Mouse (Mus musculus) forebrain, embryonic 16.5 days (tissue): ENCODE results near the gene Mex3d. TPM values are rescaled to one million over a fixed set of nuclear protein-coding genes. Genes with fewer than 3 reads are reported as not detected.

Experiments used
- ATAC-seq: fragments of 200-750 bp; cut with Nextera tagmentation; 2 replicates; pipeline ENCODE4 v1.8.0; 2017; ENCODE audit warnings: mild to moderate bottlenecking, moderate library complexity
- H3K27ac ChIP-seq: fragments of 300-500 bp; sonication (generic); 2 replicates; pipeline ENCODE4 v1.5.1; 2014; ENCODE audit warnings: low read length, control low read depth
- H3K27me3 ChIP-seq: fragments of 300-500 bp; sonication (generic); replicated peaks from 2 replicates; pipeline ENCODE4 v1.6.1; 2014; ENCODE audit warnings: low read length; ENCODE audit not compliant: control insufficient read depth, insufficient read depth
- H3K36me3 ChIP-seq: fragments of 300-500 bp; sonication (generic); 2 replicates; pipeline ENCODE4 v1.6.1; 2014; ENCODE audit not compliant: control insufficient read depth, insufficient read depth
- H3K4me1 ChIP-seq: fragments of 300-500 bp; sonication (generic); replicated peaks from 2 replicates; pipeline ENCODE4 v1.6.1; 2014; ENCODE audit warnings: low read length; ENCODE audit not compliant: control insufficient read depth, insufficient read depth
- H3K4me2 ChIP-seq: fragments of 300-500 bp; sonication (generic); 2 replicates; pipeline ENCODE4 v1.6.1; 2014; ENCODE audit warnings: mild to moderate bottlenecking, low read length, control low read depth
- H3K4me3 ChIP-seq: fragments of 300-500 bp; sonication (generic); replicated peaks from 2 replicates; pipeline ENCODE4 v1.5.1; 2014; ENCODE audit warnings: mild to moderate bottlenecking, low read length, control low read depth
- H3K9ac ChIP-seq: fragments of 300-500 bp; sonication (generic); replicated peaks from 2 replicates; pipeline ENCODE4 v1.6.1; 2014; ENCODE audit warnings: low read depth, low read length, control low read depth
- H3K9me3 ChIP-seq: fragments of 300-500 bp; sonication (generic); 2 replicates; pipeline ENCODE4 v1.6.1; 2016; ENCODE audit warnings: low read length; ENCODE audit not compliant: control insufficient read depth
- WGBS: fragments of 180-500 bp; shearing (Covaris S2); extraction: QIAGEN DNeasy Blood & Tissue Kit; methylation state at CpG from one replicate; pipeline ENCODE4 v1.1.7; 2014; 5-methylcytosine and 5-hydroxymethylcytosine counted together
- polyA plus RNA-seq: library from polyadenylated mRNA; unstranded; fragments of >200 nt; fragmentation: Nextera tagmentation; extraction: Ambion mirVana; gene quantifications from 2 replicates; pipeline ENCODE4 v1.2.1, GENCODE M21; 2015

The Mex3d gene
- polyA plus RNA-seq, 1 experiment from 2014 or later = 16.3 TPM

DNA sequence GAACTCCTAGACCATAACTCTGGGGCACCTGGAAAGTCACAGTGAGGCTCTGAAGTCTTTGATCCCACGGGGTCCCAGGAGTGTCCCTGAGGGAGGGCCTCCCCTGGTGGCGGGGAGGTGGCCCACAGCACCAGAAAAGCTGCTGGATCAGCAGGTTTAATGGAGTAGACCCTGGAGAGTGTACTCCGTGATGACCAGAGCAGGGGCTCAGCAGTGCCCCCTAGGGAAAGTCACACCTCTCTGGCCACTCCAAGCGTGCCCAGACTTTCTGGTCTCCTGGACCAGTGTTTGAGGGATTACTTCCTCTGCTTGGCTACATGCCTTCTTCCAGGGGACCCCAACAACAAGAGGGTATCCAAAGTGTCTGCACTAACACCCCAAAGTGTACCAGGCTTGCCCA is 4.0 kb downstream of the Mex3d start:
- peak overlapping the region; percentile 98 for H3K4me3 ChIP-seq
- H3K27ac ChIP-seq = no peak overlapping the region
- peak overlapping the region; percentile 88 for H3K4me2 ChIP-seq
- H3K36me3 ChIP-seq = peaks cover 30% of the 10 kb centered on the region
- H3K9me3 ChIP-seq = no peaks in the 10 kb centered on the region
- H3K27me3 ChIP-seq = no peaks in the 10 kb centered on the region
- H3K4me1 ChIP-seq = peaks cover 35% of the 10 kb centered on the region
- no peak for ATAC-seq
- no peak overlapping the region; the same call in 1 of the 2 replicates for H3K9ac ChIP-seq
- 53% methylated on average over 4 of the region's 4 CpGs for WGBS

DNA sequence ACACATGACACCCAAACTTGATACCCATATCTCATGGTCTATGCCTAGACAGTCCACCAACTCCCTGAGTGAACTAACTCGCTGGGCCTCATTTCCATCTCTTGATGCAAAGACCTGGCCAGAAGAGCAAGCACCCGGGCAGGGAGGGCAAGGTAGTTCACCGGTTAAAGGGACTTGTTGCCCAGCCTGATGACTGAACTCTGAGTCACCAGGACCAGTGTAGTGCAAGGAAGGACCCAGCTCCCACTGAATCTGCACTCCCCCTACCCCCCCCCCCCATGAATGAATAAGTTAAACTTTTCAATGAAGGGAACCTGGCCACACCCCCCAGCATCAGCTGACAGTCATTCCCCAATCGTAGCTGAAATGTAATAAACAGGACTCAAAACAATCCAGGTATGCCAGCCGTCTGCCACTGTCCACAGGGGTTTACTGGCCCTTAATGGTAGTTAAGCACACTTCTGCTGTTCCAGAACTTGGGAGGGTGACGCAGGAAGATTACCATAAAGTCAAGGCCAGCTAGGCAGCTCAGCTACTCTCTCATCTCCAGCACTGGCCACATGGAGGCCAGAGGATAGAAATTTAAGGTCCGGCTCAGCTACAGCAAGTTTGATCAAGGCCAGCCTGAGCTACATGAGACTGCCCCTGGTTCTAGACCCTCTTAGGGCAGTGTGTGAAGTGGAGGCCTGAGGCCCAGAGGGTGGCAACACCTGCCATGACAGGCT is 4.7 kb downstream of the Mex3d start:
- peaks cover 30% of the 10 kb centered on the region for H3K36me3 ChIP-seq
- H3K27ac ChIP-seq = no peak overlapping the region
- peak overlapping the region; percentile 98 for H3K4me3 ChIP-seq

DNA sequence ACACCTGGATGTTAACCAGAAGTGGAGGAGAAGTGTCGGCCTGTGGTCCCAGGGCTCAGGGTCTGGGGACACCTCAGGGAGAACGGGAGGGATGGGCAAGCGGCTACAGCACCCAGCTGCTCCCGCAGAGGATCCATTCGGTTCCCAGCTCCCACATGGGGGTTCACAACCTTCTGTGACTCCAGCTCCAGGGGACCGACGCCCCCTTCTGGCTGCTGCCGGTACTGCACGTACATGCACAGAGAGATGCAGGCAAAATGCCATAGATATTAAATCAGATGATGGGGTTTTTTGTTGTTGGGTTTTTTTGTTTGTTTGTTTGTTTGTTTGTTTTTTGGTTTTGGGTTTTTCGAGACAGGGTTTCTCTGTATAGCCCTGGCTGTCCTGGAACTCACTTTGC is 9.7 kb downstream of the Mex3d start:
- no peaks in the 10 kb centered on the region for H3K27me3 ChIP-seq
- no peak overlapping the region for H3K27ac ChIP-seq
- ATAC-seq = no peak
- H3K9ac ChIP-seq = no peak overlapping the region
- H3K9me3 ChIP-seq = no peaks in the 10 kb centered on the region
- no peak overlapping the region for H3K4me2 ChIP-seq
- peaks cover 28% of the 10 kb centered on the region for H3K36me3 ChIP-seq
- peaks cover 4% of the 10 kb centered on the region for H3K4me1 ChIP-seq
- H3K4me3 ChIP-seq = no peak overlapping the region
- 50% methylated on average over 10 of the region's 10 CpGs for WGBS

More for the DNA sequence above, 4.7 kb downstream of the Mex3d start:
- ATAC-seq = no peak
- H3K27me3 ChIP-seq = no peaks in the 10 kb centered on the region
- H3K4me2 ChIP-seq = peak overlapping the region; percentile 88
- WGBS = 76% methylated on average over 7 of the region's 7 CpGs
- H3K4me1 ChIP-seq = peaks cover 29% of the 10 kb centered on the region
- H3K9me3 ChIP-seq = no peaks in the 10 kb centered on the region
- H3K9ac ChIP-seq = no peak overlapping the region; the same call in 1 of the 2 replicates

DNA sequence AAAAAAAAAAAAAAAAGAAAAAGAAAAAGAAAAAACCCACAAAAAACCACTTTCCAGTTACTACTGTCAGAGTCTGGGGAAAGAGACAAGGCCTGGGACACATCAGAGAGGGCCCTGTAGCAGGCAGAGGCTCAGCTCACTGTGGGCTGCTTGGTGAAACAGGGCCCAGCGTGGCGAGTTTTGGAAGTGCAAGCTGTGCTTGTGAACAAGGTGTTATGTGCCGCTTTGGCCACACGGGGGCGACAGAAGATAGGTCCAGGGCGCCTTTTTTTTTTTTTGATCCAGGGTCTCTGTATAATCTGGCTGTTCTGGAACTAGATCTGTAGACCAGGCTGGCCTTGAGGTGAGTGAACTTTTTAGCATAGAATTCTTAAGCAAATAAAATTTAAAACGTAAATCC is 11.3 kb downstream of the Mex3d start:
- 3% methylated on average over 7 of the region's 7 CpGs for WGBS
- Histone ChIP-seq H3K9me3 (no peaks in the 10 kb centered on the region), H3K9ac (no peak overlapping the region), H3K4me1 (peaks cover 8% of the 10 kb centered on the region; the same call in 1 of the 2 replicates), H3K4me3 (no peak overlapping the region), H3K36me3 (peaks cover 14% of the 10 kb centered on the region), H3K27ac (no peak overlapping the region), H3K27me3 (no peaks in the 10 kb centered on the region), H3K4me2 (no peak overlapping the region)
- ATAC-seq = peak; percentile 67

DNA sequence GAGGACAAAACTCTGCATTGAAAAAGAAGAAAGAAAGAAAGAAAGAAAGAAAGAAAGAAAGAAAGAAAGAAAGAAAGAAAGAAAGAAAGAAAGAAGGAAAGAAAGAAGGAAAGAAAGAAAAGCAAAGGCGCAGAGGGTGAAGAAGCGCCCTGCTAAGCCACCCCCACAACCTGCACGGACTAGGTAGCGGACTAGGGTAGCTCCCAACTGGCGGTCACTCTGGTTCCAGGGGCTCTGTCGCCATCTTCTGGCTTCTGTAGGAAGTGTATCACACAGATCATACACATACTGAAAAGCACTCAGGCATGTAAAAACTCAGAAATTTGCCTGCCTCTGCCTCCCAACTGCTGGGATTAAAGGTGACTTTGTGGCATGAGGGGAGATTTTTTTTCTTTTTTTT is 13.4 kb downstream of the Mex3d start:
- H3K4me1 ChIP-seq = peaks cover 6% of the 10 kb centered on the region; the same call in 1 of the 2 replicates
- H3K9ac ChIP-seq = no peak overlapping the region
- no peaks in the 10 kb centered on the region for H3K36me3 ChIP-seq
- ATAC-seq = no peak
- H3K27me3 ChIP-seq = no peaks in the 10 kb centered on the region
- H3K4me3 ChIP-seq = no peak overlapping the region
- no peak overlapping the region for H3K4me2 ChIP-seq
- H3K9me3 ChIP-seq = no peaks in the 10 kb centered on the region
- 16% methylated on average over 6 of the region's 6 CpGs for WGBS
- no peak overlapping the region for H3K27ac ChIP-seq

DNA sequence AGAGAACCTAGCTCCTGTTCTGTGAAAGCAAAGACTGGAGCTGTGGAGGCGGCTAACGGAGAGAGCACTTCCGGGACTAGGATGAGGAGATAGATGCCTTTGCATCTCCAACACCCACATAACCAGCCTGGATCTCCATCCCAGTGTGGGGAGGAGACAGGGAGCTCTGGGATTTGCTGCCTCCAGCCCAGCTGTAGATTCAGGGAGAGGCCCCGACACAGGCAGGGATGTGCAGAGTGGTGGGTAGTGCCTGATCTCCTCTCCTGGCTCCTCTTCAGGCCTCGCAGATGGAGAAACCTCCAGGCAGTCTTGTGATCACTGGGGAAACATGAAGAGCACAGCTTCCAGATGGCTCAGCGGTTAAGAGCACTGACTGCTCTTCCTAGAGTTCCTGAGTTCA is 14.8 kb downstream of the Mex3d start:
- no peak for ATAC-seq
- no peaks in the 10 kb centered on the region for H3K9me3 ChIP-seq
- 83% methylated on average over 6 of the region's 6 CpGs for WGBS
- H3K27ac ChIP-seq = no peak overlapping the region
- no peak overlapping the region for H3K4me2 ChIP-seq
- peaks cover 6% of the 10 kb centered on the region; the same call in 1 of the 2 replicates for H3K4me1 ChIP-seq
- H3K9ac ChIP-seq = no peak overlapping the region
- H3K36me3 ChIP-seq = no peaks in the 10 kb centered on the region
- H3K4me3 ChIP-seq = no peak overlapping the region
- no peaks in the 10 kb centered on the region for H3K27me3 ChIP-seq

DNA sequence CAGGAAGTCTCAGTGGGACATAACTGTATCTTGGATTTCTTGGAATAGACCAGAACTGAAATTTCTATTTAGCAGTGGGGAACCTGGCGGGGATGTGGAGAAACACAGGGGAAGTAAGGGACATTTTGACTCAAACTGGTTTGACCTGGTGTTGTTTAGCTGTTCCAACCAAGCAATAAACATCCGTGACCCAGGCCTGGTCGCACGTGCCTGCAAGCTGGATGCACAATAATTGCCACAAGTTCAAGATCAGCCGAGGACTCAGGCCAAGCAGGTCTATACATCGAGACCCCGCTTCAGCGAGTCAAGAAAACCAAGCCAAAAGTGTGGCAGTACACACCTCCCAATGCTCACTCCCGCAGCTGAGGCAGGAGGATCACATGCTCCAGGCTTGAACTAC is 15.5 kb downstream of the Mex3d start:
- no peak for ATAC-seq
- H3K27ac ChIP-seq = no peak overlapping the region
- peaks cover 6% of the 10 kb centered on the region; the same call in 1 of the 2 replicates for H3K4me1 ChIP-seq
- H3K4me3 ChIP-seq = no peak overlapping the region; the same call in 1 of the 2 replicates
- no peaks in the 10 kb centered on the region for H3K36me3 ChIP-seq
- whole genome bisulfite sequencing = 58% methylated on average over 9 of the region's 9 CpGs
- peak overlapping the region; percentile 22; the same call in 1 of the 2 replicates for H3K4me2 ChIP-seq
- no peaks in the 10 kb centered on the region for H3K9me3 ChIP-seq
- no peak overlapping the region; the same call in 1 of the 2 replicates for H3K9ac ChIP-seq
- H3K27me3 ChIP-seq = no peaks in the 10 kb centered on the region

DNA sequence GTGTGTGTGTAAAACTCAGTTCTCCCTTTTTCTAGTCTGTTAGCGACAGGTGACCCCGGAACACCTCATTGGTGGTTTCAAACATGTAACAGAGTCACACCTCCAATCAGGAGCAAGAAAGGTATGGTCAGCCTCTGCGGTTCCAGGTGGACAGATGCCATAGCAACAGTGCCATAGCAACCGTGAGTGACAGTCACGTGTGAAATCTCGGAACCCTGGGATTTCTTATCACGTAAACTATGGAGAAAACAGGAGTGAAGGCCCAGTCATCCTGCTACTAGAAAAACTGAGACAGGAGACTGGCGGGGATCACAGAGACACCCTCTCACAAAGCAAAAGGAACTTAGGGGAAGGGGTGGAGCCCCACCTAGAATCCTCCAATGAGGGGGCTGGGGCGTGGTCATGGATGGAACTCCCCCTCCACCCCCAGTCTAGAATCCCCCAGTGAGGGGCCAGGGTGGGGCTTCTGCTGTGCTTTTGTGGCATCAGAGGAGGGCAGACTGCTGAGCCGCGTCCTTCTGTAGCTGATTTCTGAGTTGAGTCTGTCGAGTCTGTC is 16.0 kb downstream of the Mex3d start:
- Histone ChIP-seq H3K27ac (no peak overlapping the region), H3K4me1 (peaks cover 6% of the 10 kb centered on the region; the same call in 1 of the 2 replicates), H3K4me2 (peak overlapping the region; percentile 22), H3K27me3 (no peaks in the 10 kb centered on the region), H3K4me3 (peak overlapping the region; percentile 11; the same call in 1 of the 2 replicates), H3K36me3 (no peaks in the 10 kb centered on the region), H3K9me3 (no peaks in the 10 kb centered on the region), H3K9ac (no peak overlapping the region)
- ATAC-seq = peak; percentile 70
- WGBS = 2% methylated on average over 12 of the region's 12 CpGs

DNA sequence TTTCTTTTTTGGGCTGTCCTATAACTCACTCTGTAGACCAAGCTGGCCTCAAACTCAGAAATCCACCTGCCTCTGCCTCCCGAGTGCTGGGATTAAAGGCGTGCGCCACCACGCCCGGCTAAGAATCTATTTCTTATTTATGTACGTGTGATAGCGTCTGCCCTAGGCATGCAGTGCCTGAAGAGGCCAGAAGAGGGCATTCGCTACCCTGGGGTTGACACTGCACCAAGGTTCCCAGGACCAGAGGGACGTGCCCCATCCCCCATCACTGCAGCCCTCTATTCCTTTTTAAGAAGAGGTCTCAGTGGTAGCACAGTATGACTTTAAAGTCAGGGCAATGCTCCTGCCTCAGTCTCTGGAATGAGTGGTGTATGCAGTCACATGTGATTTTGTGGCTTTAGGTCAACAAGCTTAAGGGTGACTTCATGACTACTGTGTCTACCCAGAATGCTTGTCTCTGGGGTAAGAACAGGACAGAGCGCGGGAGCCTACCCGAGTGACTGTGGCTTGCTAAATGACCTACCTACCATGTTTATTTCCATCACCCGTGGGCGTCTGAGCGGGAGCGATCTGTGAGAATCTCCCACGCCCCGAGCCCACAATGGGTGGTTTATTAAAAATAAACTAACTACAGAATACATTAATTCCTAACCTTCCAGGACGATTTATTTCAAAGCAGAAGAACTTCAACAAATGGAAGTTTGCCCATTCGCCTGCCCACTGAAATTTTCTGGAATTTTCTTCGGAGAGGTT is 17.3 kb downstream of the Mex3d start:
- ATAC-seq = no peak
- WGBS = 84% methylated on average over 21 of the region's 21 CpGs

More for the DNA sequence above, 17.3 kb downstream of the Mex3d start:
- Histone ChIP-seq H3K9ac (no peak overlapping the region), H3K27me3 (0 out of 2 replicates have a peak, but pooled peaks cover under 1% of the 10 kb centered on the region), H3K36me3 (no peaks in the 10 kb centered on the region), H3K9me3 (no peaks in the 10 kb centered on the region), H3K4me1 (peaks cover 6% of the 10 kb centered on the region; the same call in 1 of the 2 replicates), H3K4me3 (no peak overlapping the region), H3K4me2 (no peak overlapping the region), H3K27ac (no peak overlapping the region)
